Mouse (Mus musculus) cerebellum, adult 2 months (tissue): Measurements from ENCODE around the gene Amer3. TPM values are rescaled to one million over a fixed set of nuclear protein-coding genes. Genes with fewer than 3 reads are reported as not detected.
A peak's percentile ranks its signal among the peaks of the same experiment; 100 is the strongest.
"Not testable (repeated sequence)": the region's sequence is repeated elsewhere in the genome, so short reads cannot be mapped to it uniquely, and the experiment has no call there.

Source experiments
- DNase-seq, 2 experiments: peaks; one replicate each; pipeline ENCODE4 v3.0.0; 2021
- H3K27ac ChIP-seq: fragments of 200-500 bp; 2 replicates; pipeline ENCODE4 v1.5.1; 2012; ENCODE audit warnings: low read length, control low read depth, inconsistent platforms; ENCODE audit not compliant: insufficient read depth
- H3K27me3 ChIP-seq: fragments of 200-500 bp; 2 replicates; pipeline ENCODE4 v1.6.1; 2012; ENCODE audit warnings: inconsistent platforms, mild to moderate bottlenecking, low read length, moderate library complexity; ENCODE audit not compliant: control insufficient read depth, insufficient read depth
- H3K4me1 ChIP-seq: fragments of 200-500 bp; 2 replicates; pipeline ENCODE4 v1.6.1; 2011; ENCODE audit warnings: low read length; ENCODE audit not compliant: control insufficient read depth, insufficient read depth
- H3K4me3 ChIP-seq: fragments of 200-500 bp; replicated peaks from 2 replicates; pipeline ENCODE3; 2011; ENCODE audit warnings: mild to moderate bottlenecking, low read depth, low read length, control low read depth; ENCODE audit not compliant: insufficient read depth
- CTCF ChIP-seq: fragments of 200-500 bp; IDR thresholded peaks from 2 replicates; pipeline ENCODE4 v1.5.1; 2011; ENCODE audit warnings: low read depth, mild to moderate bottlenecking, control low read depth, low read length, moderate library complexity, borderline replicate concordance; ENCODE audit not compliant: insufficient read depth
- POLR2A ChIP-seq: fragments of 200-500 bp; IDR thresholded peaks from 2 replicates; pipeline ENCODE4 v1.6.1; 2011; ENCODE audit warnings: low read length, control low read depth, borderline replicate concordance; ENCODE audit not compliant: insufficient read depth
- WGBS: fragments of 180-500 bp; shearing (Covaris S2); methylation state at CpG from one replicate; pipeline ENCODE4 v1.1.7; 2018; 5-methylcytosine and 5-hydroxymethylcytosine counted together
- polyA plus RNA-seq: library from polyadenylated mRNA; depleted of rRNA; stranded (reverse); fragments of >200 nt; gene quantifications from 2 replicates; pipeline ENCODE4 v1.2.3, GENCODE M21; 2012

The Amer3 gene
- polyA plus RNA-seq, 1 experiment = 27.4 TPM

DNA sequence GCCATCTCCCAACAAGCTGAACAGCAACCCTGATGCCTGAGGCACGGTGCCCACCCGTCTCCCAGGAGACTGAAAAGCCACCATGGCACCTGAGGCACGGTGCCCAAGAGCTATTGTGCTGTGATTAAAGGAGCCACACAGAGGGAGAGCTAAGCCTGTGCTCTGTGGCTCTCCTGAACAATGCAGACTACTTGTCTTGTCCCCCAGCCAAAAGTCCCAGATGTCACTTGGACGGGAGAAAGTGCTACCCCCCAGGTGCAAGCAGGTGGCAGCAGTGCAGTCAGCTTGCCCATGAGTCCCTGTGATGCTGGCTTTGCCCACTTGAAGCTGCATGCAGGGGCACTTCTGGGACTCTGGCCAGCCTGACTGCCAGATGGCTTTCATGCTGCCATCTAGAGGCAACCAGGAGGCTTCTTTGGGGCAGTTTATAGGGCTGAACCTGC lies 4.4 kb downstream of the Amer3 start:
- peak overlapping the region; percentile 93 for H3K27ac ChIP-seq
- peak; percentile 28; the same call in 1 of the 2 replicates for TF ChIP-seq POLR2A
- peak; percentile 76 for TF ChIP-seq CTCF
- WGBS = 2% methylated on average over 4 of the region's 4 CpGs

DNA sequence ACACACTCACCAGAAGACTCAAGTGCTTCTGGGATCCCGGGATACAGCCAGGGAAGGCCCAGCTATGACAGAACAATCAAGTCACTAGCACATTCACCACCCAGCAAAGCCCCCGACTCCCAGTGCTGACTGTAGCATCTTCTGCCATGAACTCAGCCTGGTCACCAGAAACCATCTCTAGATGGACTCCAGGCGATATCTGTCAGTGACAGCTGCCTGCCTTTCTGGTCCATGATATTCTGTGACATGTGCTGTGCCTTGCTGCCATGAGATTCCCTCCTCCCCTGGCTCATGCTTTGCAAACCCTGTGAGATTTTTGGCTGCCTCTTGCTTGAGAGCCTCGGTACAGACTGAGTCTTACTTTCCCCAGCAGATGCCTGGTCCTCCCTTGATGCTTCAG lies 5.3 kb downstream of the Amer3 start:
- TF ChIP-seq POLR2A = no peak
- peak; percentile 59 to 72 for DNase-seq
- Histone ChIP-seq H3K27me3 (no peaks in the 10 kb centered on the region), H3K27ac (peak overlapping the region; percentile 93), H3K4me1 (peaks cover 48% of the 10 kb centered on the region), H3K4me3 (no peak overlapping the region)
- WGBS = 11% methylated on average over 4 of the region's 4 CpGs

More for the DNA sequence above, 4.4 kb downstream of the Amer3 start:
- Histone ChIP-seq H3K4me1 (peaks cover 39% of the 10 kb centered on the region), H3K4me3 (peak overlapping the region; percentile 6), H3K27me3 (no peaks in the 10 kb centered on the region)
- DNase-seq = peak; percentile 97 to 100

DNA sequence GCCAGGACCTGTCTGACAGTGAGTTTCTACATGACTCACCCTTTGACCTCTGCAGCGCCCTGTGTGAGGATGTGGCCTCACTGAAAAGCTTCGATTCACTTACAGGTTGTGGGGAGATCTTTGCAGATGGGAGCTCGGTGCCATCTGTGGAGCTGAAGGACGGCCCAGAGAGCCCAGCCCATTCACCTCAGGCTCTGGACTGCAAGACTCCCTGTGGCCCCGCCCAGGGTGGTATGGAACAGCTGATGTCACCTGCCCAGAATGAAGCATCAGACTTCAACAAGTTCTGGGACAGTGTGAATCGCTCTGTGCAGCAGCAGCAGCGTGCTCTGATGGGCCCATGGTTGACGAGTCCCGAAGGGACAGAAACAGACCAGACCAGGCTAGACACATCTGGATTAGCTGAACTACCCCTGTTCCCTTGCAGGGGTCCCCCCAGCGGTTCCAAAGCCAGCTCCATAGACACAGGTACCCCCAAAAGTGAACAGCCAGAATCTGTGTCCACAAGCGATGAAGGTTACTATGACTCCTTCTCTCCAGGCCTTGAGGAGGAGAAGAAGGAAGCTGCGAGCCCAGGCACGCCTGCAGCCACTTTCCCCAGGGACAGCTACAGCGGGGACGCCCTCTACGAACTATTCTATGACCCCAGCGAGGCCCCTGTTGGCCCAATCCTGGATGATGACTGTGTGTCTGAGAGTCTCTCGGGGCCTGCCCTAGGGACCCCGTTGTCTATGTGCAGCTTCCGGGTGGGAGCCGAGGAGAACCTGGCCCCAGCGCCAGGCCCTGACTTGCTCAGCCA lies 8.0 kb downstream of the Amer3 start:
- H3K4me1 ChIP-seq = peaks cover 65% of the 10 kb centered on the region
- WGBS = 82% methylated on average over 22 of the region's 22 CpGs
- DNase-seq = peak in 1 of 2 experiments; percentile 18
- no peaks in the 10 kb centered on the region for H3K27me3 ChIP-seq
- no peak overlapping the region for H3K4me3 ChIP-seq
- H3K27ac ChIP-seq = 0 out of 2 replicates have a peak overlapping the region, but pooled peaks have one; percentile 28
- TF ChIP-seq POLR2A (no peak), CTCF (no peak)

DNA sequence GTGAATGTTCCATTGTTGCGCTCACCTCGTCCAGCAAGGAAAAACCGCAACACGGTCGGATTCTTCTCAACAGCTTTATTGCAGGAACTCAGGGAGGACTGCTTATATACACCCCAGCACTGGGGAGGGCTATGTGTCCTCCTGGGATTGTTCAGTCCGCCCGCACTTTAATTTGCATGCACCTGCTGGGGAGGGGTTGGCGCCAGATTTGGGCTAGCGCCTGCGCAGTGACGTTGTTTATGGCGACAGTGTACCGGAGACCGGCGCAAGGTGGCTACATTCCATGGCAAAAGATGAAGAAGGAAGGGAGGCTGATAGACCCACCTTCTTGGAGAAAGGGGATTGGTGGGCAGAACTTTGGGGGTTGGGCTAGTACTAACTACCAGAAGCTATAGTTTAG lies 20.5 kb downstream of the Amer3 start:
- DNase-seq = peak in 1 of 2 experiments; percentile 34
- no peak for TF ChIP-seq POLR2A
- TF ChIP-seq CTCF = no peak
- Histone ChIP-seq H3K27ac (no peak overlapping the region), H3K27me3 (no peaks in the 10 kb centered on the region), H3K4me1 (no peaks in the 10 kb centered on the region), H3K4me3 (no peak overlapping the region)
- 81% methylated on average over 15 of the region's 15 CpGs for WGBS

DNA sequence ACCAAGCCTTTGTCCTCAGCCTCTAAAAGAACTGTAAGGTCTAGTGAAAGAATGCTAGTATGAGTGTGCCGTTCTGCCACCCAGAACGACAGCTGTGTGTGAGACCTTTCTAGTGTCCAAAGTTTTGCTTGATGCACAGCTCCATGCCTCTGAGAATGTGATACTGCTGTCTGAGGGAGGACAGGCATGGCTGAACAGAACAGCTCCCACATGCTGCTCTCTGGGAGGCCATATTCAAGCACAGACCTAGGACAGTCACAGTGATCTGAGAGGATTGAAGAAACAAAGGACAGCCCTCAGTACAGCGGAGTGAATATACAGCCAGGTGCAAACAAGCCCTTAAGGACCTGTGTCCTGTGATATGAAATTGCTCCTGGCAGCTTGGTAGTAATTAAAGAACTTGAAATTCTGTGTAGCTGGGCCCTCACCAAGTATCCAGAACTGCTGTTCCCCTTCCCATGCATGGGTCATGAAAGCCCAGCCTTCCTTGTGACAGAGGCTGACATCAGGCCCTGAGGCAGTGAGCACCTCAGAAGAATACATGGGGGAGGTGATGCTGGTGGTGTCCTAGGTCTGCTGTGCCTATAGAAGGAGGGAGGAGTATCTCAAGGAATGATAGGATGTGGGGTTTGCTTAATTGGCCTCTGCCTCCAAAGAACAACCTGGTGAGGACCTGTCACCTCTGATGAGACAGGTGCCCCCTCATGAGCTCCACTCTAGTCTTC lies 22.0 kb downstream of the Amer3 start:
- Histone ChIP-seq H3K4me1 (no peaks in the 10 kb centered on the region), H3K4me3 (no peak overlapping the region), H3K27me3 (no peaks in the 10 kb centered on the region), H3K27ac (no peak overlapping the region)
- no peak for DNase-seq
- 70% methylated on average over 3 of the region's 3 CpGs for WGBS
- no peak for TF ChIP-seq POLR2A
- no peak for TF ChIP-seq CTCF

DNA sequence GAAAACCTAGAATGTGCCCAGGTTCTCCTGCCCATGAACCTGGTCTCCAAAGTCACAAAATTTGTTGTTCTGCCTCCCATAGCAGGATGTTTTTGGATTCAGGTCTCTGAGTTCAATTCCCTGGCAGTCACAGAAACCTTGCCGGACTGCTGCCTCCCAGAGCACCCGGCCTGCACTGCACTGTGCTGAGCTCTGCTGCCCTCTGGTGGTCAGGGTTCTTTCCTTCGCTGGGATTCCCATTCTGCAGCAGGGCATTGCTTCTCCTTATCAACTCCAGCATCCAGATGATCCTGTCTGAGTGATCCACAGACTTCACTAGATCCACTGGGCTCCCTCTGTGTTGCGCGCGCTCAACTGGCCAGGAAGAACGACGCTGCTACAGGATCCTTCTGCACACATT lies 22.9 kb downstream of the Amer3 start:
- 14% methylated on average over 8 of the region's 8 CpGs for WGBS

DNA sequence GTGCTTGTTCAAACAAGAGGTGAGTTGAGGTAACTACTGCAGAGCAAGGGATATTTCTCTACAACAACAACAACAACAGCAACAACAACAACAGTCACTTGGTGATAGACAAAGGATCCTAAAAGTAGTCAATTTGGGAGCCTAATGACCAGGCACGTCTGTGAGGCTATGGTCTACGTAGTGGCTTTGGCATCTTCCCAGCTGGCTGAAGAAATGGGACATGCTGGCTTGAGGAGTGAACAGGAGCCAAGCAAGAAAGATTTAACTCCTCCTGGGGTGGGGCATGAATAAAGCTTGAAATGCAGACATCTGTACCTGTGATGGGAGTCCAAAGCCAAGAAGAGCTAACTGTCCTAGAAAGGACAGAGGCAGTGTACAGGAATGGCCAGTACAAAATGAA lies 34.3 kb downstream of the Amer3 start:
- TF ChIP-seq POLR2A (no peak), CTCF (no peak)
- Histone ChIP-seq H3K4me3 (no peak overlapping the region), H3K4me1 (no peaks in the 10 kb centered on the region), H3K27me3 (no peaks in the 10 kb centered on the region), H3K27ac (no peak overlapping the region)
- DNase-seq = no peak
- 6% methylated on average over 2 of the region's 2 CpGs for WGBS

More for the DNA sequence above, 22.9 kb downstream of the Amer3 start:
- H3K4me1 ChIP-seq = no peaks in the 10 kb centered on the region
- TF ChIP-seq POLR2A (no peak), CTCF (peak; percentile 99)
- H3K27me3 ChIP-seq = no peaks in the 10 kb centered on the region
- no peak overlapping the region for H3K4me3 ChIP-seq
- DNase-seq = peak; percentile 74 to 84
- no peak overlapping the region for H3K27ac ChIP-seq

DNA sequence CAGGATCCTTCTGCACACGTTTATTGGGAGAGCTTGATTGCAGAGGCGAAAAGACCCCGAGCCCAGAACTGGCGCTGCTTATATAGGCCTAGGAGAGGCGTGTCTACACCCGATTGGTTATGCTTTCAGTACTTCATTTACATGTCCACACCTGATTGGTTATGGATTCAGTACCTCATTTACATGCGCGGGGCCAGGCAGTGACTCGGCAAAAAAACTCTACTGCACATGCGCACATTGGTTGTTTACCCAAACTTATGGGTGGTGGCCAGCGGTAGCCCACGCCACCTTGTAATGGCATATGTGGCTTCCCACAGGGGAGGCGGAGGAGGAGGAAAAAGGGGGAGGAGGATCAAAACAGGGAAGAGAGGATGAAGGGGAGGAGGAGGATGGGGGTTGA lies 40.7 kb downstream of the Amer3 start:
- WGBS = 90% methylated on average over 13 of the region's 13 CpGs
- not testable (repeated sequence) for H3K27ac ChIP-seq, H3K4me1 ChIP-seq, DNase-seq, H3K27me3 ChIP-seq, H3K4me3 ChIP-seq

DNA sequence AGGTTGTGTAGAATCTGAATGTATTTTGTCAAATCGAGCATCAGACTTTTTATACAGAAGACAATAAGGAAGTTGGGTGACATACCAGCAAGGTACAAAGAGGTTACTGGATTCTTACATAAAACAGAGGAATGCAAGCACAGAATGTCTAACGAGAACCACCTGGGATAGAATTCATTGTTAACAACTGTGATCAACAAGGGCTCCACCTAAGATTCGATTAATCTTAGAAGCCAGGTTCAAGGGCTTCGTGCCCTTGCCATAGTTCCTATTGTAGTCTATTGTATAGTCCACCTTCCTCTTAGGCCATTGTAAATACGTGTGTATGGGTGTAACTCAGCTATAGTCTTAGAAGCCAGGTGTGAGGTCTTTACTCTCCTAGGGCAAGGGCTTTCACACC lies 41.3 kb downstream of the Amer3 start:
- 91% methylated on average over 5 of the region's 5 CpGs for WGBS
- not testable (repeated sequence) for H3K4me3 ChIP-seq, H3K27ac ChIP-seq, H3K27me3 ChIP-seq, H3K4me1 ChIP-seq, DNase-seq
